Mouse (Mus musculus): ENCODE measurements around the gene Art4.

Gene Art4

GRCm38 (mm10) chr6:136827116-136827515 lies 30.4 kb downstream of the Art4 start:
- no peak for DNase-seq (ENCODE audit: low read depth, low spot score)

DNA sequence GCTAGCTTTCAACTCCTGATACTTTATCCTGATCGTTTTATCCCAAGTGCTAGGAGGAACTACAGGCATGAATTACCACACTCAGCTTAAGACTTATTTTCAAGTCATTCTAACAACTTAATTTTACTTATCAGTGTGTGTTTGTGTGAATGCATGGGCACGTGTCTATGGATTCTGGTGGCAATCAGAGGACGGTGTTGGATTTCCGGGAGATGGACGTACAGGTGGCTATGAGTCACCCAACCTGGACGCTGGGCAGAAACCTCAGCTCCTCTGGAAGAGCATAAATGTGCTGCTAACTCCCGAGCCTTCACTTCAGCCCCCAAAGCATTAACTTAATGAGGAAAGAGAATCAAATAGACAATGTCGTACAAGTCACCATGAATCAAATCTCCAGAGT lies 32.5 kb downstream of the Art4 start:
- no peak for DNase-seq (ENCODE audit: low read depth, low spot score)

DNA sequence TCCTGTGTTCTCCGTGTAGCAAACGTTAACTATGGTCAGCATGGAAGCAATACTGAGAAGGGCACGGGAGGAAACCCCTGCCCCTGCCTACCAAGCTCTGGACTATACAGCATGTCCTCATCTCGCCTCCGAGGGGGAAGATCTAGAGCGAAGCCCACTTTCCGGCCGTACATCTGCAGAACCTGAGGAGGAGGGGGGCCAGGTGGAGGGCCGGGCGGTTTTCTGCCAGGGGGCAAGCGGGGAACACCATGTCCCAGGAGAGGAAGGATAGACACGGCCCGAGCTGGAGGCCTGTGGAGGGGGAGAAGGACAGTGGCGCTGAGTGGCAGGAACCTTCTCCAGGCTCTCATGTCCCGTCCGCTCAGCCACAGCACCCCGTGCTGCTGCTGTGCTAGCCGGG lies 36.4 kb downstream of the Art4 start:
- no peak for DNase-seq (ENCODE audit: low read depth, low spot score)

- no peak for DNase-seq (ENCODE audit: low read depth, low spot score)
Observed at GRCm38 (mm10) chr6:136820381-136820780, 37.2 kb downstream of the Art4 start.

- no peak for DNase-seq (ENCODE audit: low read depth, low spot score)
Observed at GRCm38 (mm10) chr6:136817549-136817948, 40.0 kb downstream of the Art4 start.

GRCm38 (mm10) chr6:136816826-136817225 lies 40.7 kb downstream of the Art4 start:
- DNase-seq (ENCODE audit: low read depth, low spot score), result no peak

GRCm38 (mm10) chr6:136815381-136815780 lies 42.2 kb downstream of the Art4 start:
- DNase-seq (ENCODE audit: low read depth, low spot score), result no peak

DNA sequence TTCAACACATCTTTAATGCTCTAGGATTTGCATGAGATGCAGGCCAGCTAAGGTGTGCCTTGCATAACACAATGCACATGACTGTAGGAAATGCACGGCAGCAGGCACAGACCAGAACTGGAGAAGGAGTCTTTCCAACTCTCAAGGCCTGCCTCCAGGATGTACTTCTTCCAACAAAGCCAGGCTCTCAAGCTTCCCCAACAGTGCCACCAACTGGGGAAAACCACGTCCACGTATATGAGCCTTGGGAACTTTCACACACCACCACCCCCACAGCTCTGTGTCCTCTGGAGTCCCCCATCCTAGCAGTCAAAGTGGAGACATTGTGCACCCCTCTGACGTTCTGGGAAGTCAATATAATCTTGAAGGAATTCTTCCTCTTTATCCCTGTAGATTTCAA lies 44.4 kb downstream of the Art4 start:
- no peak for DNase-seq (ENCODE audit: low read depth, low spot score)

- no peak for DNase-seq (ENCODE audit: low read depth, low spot score)
Observed at GRCm38 (mm10) chr6:136811196-136811595, 46.3 kb downstream of the Art4 start.

DNA sequence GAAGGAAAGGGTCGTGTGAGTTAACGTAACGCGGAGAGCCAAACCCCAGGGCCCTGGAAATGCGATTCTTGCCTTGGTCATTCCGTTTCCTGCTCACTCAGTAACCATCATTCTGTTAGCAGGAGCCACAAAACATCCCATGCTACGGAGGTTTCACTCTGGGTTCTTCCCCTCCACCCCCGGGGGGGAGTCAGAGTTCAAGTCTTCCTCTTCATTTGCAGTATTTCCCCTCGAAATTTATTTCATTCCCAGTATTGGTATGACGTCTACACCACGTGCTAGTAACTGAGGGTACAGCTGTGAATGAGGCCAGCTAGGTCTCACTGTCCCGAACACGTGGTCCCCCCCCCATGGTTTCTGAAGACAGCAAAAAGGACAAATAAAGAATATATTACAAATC lies 47.9 kb downstream of the Art4 start:
- DNase-seq (ENCODE audit: low read depth, low spot score), result no peak

DNA sequence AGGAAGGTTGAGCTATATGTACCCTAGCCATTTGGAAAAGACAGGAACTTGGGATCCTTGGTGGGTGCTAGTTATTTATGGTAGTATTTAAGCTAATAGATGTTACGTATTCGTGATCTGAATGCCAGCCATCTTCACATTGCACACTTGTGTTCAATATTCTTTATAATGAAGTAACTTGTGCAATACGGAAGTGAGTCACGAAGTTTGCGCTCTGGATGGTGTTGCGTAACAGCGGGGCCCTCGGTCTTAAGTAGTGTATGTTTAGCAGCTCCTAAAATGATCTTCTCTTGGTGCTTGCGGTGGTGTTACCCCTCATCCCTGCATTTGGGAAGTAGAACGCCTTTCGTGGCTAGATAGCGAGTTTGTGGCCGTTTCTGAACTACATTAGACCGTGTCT lies 48.5 kb downstream of the Art4 start:
- DNase-seq (ENCODE audit: low read depth, low spot score), result no peak

- no peak for DNase-seq (ENCODE audit: low read depth, low spot score)
Observed at GRCm38 (mm10) chr6:136808631-136809046, 48.9 kb downstream of the Art4 start.

DNA sequence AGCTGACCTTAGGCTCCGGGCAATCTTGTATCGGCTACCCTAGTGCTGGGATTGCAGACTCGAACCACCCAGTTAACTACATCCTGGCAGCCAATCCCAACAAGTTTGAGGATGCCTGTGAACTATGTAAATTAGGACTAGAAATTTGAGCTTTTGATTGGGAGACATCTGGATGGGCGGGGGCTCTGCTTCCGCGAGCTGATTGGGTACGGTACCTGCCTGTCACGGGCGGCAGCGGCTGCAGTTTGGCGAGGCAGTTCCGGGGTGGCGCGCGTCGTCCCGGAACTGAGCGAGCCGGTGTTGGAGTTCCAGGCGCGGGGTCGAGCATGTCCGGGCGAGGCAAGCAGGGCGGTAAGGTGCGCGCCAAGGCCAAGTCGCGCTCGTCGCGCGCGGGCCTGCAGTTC lies 49.5 kb downstream of the Art4 start, which contains the start of gene H2afj:
TSS of gene H2afj (plus strand) at position 231 of the 404 bp plus-strand sequence.
- DNase-seq (ENCODE audit: low read depth, low spot score), result peak; percentile 92

DNA sequence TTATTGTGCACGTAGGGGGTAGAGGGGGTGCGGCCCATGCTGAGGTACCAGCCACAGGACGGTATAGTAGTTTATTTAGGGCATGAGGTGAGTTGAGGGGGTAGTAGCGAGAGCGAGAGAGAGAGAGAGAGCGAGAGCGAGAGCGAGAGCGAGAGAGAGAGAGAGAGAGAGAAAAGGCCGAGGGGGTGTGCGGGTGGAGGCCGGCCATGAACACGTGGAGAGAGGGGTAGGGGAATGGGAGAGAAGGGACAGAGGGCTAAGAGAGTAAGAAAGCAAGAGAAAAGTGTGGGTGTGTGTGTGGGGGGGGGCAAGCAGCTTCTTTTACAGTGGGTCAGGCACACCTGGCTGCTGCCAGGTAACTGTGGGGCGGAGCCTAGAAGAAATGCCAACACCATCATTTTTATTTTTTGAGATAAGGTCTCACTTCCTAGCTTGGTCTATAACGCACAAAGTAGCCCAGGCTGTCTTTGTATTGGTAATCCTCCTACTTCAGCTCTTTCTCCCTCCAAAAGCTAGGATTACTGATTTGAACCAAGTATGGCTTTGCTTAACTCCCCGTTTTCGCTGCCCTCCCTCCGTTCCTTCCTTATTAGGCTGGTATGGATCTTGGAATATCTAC lies 50.0 kb downstream of the Art4 start:
- no peak for DNase-seq (ENCODE audit: low read depth, low spot score)

DNA sequence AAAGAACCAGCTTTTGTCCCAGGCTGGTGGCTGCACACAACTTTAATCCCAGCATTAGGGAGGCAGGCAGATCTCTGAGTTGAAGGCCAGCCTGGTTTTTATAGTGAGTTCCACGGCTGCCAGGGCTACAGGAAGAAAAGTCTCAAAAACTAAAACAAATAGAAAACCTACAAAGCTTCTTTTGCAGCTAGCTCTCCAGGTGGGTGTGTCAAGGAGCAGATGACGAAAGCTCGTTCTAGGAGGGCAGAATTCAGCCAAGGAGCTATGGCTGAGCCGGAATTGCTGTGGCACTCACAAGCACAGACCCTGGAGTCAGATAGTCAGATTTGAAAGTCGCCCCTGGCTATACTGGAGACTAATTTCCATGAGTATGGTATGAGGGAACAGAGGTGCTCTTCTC lies 50.7 kb downstream of the Art4 start:
- DNase-seq (ENCODE audit: low read depth, low spot score), result no peak

DNA sequence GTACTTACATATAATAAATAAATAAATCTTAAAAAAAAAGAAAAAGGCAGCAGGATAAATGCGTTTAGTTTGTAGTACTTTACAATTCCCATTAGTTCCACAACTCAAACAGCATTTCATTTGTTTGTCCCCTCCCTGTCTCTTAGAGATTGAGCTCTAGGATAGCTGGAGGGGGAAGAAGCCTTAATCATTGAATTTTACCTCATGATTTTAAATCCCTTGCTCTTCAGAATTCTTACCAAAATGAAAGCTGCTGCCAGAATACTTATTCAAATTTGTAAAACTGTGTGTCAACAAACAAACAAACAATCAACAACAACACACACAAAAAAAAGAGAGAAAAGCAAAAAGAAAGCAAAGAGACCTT lies 52.1 kb downstream of the Art4 start:
- no peak for DNase-seq (ENCODE audit: low read depth, low spot score)

GRCm38 (mm10) chr6:136804705-136805408 lies 52.7 kb downstream of the Art4 start:
- no peak for DNase-seq (ENCODE audit: low read depth, low spot score)

- DNase-seq (ENCODE audit: low read depth, low spot score), result peak; percentile 100
Observed at GRCm38 (mm10) chr6:136803739-136804633, 53.5 kb downstream of the Art4 start, which contains the start of gene Hist4h4. Hist4h4 (minus strand) TSS chr6:136804415.

DNA sequence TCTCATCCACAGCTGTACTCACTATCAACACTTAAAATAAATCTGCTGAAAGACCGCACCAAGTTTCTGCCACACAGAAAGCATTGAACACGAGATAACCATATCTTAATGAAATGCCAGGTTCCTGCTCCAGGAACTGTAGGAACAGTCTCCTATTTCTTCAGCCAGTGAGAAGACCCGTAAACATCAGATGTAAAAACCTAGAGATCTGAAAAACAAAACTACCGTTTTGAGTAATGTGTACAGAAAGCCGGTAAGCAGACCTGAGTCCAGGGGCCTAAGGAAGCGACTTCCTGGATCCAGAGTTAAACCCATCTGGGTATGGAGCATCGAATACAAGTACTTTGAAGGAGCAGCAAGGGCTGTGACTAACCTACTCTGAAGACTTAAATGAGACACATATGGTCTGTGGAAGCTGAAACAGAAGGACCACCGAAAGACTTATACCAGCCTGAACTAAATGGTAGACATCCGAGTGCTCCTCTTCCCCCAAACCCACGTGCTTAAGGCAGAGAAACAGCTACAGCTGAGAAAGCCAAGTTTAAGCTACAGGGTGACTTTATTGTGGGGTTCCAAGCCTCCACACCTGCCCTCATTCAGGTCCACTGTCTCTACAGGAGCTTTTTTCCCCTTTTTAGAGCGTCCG lies 54.3 kb downstream of the Art4 start:
- DNase-seq (ENCODE audit: low read depth, low spot score), result peak; percentile 45

DNA sequence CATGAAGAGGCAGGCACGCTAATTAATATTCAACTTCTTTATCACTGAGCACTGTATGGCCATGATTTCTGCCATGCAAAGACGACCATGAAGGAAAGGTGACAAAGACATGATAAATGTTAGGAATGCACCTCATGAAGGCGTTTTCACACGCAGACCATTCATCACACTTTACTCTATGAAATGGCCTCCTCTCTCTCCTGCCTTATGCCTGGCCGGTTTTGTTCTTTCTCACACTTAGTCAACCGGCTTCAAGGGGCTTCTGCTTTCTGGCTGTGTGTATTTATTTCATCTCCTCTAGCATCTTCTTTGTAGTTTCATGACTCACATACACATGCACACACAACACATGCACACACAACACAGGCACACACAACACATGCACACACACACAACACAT lies 56.3 kb downstream of the Art4 start:
- DNase-seq (ENCODE audit: low read depth, low spot score), result no peak

GRCm38 (mm10) chr6:136800710-136801109 lies 56.8 kb downstream of the Art4 start:
- DNase-seq (ENCODE audit: low read depth, low spot score), result no peak
